Mouse (Mus musculus) frontal cortex, postnatal 10 days (tissue): ENCODE data around the gene Pianp.

ENCODE experiments used
- DNase-seq, 2 experiments: peaks; one replicate each; pipeline ENCODE4 v3.0.0; 2022; ENCODE audit warnings: low spot score in 2 of 2, mixed read lengths in 1 of 2

Pianp gene

DNA sequence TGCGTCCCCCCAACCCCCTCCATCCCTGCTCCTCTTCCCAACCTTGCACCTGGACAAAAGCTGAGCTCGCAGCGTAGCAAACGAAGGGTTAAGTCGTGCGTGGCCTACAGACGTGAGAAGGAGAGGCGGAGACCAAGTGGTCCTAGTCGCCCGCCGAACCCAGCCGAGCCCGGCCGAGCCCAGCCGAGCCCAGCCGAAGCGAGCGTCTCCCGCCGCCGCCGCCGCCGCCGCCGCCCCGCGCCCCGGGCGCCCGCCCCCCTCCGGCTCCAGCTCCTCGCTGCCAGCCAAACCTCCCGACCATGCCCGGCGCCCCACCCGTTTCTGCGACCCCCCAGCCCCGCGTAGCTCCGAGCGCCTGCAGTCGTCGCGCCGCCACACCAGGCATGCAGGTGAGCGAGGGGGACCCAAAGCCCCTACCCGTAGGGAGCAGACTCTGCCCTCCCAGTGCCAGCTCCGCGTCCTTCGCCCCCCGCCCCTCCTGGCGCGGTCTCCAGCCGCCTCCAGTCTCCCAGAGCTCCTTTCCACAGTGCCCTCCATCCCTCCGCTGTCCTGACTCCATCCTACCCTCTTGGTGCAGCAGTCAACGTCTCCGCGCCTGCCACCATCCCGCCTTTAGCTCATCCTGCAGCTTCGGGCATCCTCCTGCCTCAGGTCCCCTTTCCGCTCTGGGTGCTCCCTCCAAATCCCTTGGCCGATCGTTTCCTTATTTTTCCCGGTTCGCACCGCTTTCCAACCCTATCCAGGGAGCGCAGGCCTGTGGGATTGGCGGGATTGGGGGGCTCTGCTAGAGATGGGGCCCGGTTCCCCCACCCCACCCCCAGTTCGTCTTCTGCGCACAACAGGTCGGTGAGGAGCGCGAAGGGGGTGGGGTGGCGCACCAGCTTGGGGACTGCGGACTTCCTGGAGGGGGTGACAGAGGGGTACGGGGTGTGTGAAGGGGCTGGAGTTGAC is at the start of gene Pianp:
Gene Pianp, plus strand, starts transcription at position 144 of the 951 bp plus-strand sequence.
- peak; percentile 66 to 80 for DNase-seq

DNA sequence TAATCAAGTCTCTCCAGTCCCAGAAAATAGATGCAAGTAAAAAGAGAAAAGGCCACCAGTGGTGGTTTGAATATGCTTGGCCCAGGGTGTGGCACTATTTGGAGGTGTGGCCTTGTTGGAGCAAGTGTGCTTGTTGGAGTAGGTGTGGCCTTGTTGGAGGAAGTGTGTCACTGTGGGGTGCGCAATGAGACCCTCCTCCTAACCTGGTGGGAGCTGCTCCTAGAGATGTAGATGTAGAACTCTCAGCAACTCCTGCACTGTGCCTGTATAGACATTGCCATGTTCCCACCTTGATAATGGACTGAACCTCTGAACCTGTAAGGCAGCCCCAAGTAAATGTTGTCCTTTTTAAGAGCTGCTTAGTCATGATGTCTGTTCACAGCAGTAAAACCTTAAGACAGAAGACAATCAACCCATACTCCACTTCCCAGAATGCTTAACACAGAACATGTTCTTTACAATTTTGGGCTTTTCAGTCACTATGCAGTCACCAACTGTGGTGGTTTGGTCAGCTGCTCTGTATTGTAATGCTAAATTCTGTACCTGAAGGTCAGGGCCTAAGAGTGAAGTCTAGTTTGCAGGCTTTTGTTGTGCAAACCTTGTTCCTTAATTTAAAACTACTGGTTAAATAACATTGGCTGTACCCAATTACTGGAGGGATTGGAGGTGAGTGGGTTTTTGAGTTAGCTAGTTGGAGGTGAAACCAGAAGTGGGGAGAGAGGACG is 42.3 kb upstream of the Pianp start:
- DNase-seq = no peak

DNA sequence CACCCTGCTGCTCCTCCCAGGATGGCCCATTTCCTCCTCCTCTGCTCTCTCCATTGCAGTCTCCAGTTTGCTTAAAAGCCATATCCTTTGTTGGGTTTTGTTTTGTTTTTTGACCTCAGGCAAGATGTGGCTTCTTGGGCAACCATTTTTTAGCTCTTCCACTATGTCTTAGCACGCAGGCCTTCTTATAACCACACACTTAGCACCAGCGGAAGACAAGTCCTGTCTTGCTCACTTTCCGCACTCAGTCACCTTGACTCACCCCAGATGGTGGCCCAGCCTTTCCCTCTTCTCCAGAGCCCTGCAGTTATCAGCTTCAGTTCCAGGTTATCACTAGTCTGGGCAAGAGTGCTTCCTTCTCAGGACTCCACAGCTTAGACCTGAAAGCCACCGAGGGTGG is 41.3 kb upstream of the Pianp start:
- DNase-seq = no peak

DNA sequence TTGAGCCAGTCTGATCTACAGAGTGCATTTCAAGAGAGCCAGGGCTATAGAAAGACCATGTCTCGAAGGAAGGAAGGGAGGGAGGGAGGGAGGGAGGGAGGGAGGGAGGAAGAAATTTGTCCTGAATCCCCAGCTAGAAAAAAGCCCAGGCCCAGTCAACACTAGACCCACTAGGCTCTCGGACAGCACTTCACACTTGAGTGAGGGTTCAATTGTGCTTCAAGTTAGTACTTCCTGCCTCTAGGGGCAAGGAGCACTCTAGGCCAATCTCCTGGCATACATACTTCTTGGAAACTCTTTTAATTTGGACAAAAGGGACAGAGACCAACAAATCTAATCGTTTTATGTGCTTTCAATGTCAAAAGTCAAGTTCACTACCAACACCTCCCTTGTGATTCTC is 38.4 kb upstream of the Pianp start:
- no peak for DNase-seq

DNA sequence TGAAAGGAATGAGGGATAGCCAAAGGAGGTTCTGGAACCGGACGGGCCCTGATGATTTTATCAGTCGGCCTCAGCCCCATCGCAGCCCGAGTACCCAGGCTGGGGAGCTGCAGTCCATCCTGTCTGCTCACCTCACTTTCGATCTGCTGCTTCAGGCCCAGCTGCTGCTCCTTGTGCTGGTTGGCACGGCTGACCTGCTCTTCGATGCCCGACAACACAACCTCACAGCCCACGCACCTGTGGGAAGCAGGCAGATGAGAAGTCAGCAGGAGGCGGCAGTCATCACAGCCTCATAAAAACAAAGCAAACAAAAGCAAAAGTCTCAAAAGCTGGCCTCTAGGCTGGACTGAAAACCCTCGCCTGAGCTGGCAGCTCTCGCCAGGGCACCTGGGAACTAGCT is 36.5 kb upstream of the Pianp start:
- DNase-seq = no peak

DNA sequence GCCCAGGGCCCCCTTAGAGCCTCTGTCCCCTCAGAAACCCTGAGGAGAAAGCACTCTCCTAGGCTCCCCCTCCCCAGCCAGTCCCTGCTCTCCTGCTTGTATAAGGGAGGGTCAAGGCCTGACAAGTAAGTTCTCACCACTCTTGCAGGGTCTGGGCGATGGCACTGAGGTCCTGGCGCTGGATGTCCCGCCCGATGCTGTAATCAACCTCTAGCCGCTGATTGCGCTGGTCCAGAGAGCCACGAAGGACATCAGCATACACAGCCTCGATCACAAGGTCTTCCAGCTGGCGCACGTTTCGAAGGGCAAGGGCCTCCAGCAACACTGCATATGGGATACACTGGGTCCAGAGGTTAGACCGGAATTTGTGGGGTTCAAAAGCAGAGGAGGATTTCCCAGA is 35.5 kb upstream of the Pianp start:
- DNase-seq = no peak

DNA sequence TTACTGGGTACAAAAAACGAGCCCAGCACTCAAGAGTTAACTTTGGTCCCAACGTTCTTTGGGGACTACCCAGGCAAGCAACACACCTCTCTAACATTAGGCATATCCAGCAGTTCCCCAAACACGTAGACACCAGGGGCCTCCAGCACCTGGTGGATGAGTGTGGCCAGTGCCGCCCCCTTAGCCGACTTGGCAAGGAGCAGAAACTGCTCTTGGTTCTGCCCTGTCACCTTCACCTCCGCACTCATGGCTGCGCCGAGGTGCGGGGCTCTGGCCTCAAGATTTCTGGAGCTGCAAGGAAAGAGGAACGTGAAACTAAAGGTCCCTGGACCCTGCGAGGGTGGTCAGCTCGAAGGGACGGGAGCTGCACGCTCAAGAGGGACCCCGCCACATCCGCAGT is 31.9 kb upstream of the Pianp start:
- DNase-seq = no peak

DNA sequence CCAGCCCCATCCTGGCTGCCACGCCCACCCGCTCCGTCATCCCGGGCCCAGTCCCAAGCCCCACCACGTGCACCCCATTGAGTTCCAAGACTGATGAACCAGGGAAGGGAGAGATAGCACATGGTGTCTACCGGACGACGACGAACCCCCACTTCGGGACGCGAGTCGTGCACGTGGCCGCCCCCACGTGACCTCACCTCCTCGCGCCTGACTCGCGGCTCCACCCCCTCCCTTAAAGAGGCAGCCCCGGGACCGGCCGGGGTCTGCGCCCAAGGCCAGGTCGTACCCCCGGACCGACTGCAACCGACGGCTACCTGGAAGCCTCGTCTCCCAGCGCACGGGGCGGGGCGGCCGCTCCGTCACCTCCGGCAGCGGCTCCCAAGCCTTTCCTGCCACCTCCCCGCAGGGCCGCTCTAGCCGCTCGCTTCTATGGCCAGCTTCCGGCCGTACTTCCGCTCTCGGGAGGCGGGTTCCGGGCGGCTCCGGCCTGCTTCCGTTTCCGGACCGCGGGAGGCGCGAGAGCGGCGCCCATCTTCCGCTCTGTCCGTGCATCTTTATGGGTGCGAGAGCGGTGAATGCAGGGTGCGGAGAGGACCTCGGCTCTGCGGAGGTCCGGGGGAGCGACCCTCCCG is 31.3 kb upstream of the Pianp start, which contains the start of gene Cops7a:
Gene Cops7a, minus strand, starts transcription at position 451 of the 632 bp plus-strand sequence.
- DNase-seq = peak; percentile 90 to 94

DNA sequence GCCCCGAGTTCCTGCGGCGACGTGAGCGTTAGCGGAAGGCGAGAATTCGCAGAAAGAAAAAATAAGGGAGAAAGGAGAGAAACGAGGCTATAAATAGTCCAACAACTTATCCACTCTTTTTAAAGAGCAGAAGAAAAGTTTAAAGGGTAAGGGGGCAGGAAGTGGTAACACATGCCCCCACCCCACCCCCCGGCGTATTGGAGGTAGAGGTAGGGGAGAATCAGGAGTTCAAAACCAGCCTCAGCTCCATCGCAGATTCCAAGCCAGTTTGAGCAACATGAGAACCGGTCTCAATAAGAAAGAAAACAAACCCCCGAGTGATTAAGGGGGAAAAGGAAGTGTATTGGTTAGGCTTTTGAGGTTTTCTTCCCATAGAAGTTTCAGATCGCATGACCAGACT is 30.7 kb upstream of the Pianp start:
- DNase-seq = no peak

DNA sequence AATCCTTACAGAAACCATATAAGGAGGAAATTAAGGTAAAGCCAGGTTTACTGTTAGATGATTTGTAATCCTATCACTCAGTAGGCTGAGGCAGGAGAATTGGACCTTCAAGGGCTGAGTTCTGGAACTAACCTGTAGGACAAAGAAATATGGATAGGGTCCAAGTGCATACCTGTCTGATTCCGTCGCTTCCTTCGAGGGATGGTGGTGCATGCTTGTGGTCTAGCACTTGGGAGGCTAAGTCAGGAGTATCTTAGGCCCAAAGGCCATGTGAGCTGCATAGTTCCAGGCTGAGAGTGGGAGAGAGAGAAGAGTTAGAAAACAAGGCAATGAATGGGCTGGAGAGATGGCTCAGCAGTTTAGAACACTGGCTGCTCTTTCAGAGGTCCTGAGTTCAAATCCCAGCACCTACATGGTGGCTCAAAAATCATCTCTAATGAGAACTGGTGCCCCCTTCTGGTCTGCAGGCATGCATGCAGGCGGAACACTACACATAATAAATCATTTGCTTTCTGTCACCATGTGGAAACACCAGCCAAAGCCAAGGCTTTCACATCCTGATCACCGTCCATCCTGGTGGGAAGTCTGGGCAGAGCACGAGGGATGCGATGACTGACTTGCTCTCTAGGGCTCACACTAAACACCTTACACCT is 29.9 kb upstream of the Pianp start:
- DNase-seq = no peak

DNA sequence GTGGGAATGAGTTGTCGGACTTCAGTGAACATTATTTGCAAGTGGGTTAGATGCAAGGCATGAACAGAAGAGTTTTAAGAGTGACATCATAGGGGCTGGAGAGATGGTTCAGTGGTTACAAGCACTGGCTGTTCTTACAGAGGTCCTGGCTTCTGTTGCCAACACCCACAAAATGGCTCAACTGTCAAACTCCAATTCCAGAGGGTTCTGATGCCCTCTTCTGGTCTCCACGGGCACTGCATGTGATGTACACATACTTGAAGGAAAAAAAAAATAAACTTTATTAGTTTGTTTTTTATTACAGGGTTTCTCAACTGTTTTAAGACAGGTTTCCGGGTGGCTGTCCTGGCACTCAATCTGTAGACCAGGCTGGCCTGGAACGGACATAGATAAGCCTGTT is 28.7 kb upstream of the Pianp start:
- peak in 1 of 2 experiments; percentile 29 for DNase-seq

DNA sequence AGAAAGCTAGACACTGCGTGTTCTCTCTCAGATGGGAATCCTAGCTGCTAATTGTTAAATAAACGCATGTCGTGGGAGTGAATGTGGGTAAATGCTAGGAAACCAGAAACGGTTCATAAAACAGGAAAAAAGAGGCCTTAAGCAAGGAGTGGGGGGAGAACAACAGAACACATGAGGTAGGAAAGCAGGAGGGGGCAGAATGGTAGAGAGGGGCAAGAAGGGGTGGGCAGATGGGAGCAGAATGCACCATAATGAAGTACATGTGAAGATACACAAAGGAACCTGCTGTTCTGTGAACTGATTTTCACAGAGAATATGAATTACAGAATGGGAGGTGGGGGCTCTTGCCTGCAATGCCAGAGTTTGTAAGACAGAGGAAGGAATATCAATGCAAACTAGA is 4.3 kb upstream of the Pianp start:
- peak in 1 of 2 experiments; percentile 12 for DNase-seq

DNA sequence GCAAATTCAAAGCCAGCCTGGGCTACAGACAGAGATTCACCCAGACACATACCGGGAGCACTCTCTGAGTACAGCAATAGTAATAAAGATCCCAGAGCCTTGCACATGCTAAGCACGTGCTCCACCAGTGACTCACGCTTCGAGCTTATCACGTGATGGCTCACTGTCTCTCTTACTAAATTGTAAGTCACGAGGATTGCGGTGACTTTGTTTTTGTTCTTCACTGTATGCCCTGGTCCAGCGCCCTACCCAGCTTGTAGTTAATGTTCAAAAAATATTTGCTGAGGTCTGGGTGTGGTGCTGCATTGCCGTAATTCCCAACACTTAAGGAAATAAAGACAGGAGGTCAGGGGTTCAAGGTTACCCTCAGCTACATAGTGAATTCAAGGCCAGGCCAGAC is 3.1 kb upstream of the Pianp start:
- peak in 1 of 2 experiments; percentile 19 for DNase-seq

DNA sequence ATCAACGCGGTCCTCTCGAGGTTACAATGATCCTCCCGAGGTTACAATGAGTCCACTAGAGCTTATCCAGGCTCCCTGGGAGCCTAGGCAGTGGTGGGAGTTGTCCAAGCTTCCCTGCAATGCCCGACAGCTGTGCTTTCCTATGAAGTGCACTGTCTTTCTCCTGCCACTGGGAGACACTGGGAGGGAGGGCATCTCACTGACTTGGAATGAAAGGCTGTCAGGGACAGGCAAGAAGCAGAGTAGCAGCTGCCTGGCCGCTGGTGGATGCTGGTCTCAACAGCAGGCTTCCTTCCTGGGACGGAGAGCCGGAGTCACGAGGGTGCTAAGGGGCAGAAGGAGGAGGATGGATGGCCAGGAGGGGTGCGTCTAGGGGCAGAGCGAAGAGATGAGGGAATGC is 2.6 kb upstream of the Pianp start:
- peak in 1 of 2 experiments; percentile 33 for DNase-seq

DNA sequence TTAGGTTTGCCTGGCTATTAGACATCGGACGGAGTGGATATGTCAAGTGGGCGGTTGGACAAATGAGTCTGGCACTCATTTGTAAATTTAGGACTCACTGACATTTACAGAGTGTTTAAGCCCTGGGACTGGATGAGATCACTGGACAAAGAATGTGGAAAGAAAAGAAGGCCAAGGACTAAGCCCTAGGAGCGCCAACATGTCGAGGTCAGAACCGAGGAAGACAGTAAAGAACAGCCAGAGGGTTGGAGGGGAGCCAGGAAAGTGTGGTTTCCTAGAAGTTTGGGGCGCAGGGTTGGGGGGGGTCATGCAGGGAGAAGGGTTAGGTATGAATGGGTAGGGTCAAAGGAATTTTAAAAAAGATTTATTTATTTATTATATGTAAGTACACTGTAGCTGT is 1.2 kb upstream of the Pianp start:
- peak in 1 of 2 experiments; percentile 17 for DNase-seq

DNA sequence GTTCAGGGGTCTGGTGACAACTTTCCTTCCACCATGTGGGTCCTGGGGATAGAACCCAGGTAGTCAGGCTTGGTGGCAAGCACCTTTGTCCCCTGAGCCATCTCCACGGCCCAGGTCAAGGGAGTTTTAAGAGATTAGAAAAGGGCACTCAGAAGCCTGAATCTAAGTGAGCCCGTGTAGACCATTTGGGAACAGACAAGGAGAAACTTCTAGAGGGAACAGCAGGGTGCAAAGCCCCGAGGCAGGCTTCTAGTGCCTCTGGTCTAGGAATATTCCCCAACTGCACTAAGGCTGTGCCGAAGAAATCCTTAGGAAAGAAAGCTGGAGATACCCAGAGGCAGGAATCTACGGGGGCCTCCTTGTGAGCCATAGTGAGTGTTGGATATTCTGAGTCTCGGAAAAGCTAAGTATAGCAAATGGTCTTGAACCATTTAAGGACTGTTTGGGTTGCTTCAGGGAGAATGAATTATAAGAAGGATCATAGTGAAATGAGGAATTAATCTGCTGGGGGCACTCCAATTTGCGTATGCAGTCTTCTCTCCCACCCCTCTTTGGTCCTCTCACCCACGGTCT is 577 bp upstream of the Pianp start:
- DNase-seq = no peak

DNA sequence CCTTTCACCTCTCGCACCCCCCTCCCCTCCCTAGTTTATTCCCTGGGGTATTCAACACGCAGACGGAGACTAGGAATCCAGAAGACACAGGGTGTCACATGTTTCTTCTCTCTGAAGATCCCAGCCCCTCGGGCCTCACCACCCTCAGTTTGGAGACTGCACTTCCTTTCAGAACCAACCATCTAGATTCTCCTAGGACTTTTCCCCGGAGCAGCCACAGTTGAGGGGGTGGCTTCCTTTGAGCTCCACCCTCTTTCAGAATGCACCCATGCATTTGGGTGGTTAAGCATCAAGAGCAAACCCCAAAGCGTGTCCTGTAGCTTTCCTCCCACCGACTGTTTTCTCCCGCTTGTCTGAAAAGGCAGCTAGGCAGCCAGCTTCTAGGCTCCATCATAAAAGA is 1.6 kb downstream of the Pianp start:
- peak in 1 of 2 experiments; percentile 65 for DNase-seq

DNA sequence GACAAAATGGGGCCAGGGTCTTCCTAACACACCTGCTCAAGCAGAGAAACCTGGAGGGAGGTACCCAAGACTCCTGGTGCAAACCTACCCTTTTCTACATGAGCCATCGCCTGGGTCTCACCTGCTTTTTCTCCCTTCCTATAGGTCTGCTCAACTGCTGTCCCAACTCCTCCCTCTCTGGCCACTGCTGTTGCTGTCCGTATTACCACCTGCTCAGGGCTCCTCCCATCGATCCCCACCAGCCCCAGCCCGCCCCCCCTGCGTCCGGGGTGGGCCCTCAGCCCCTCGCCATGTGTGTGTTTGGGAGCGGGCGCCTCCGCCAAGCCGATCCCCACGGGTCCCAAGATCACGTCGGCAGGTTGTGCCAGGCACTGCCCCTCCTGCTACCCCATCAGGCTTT is 2.6 kb downstream of the Pianp start:
- DNase-seq = no peak

DNA sequence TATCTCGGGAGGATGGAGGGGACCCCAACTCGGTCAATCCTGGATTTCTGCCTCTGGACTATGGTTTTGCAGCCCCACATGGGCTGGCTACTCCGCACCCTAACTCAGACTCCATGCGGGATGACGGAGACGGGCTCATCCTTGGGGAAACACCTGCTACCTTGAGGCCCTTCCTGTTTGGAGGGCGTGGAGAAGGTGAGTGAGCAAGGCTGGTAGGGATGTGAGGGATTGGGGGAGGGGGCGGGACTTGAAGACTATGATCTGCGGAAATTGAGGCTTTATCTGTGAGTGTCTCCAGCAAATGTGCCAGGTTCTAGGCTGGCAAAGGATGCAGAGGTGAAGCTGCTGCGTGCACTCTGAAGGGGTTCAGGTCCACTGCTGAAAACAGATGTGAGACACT is 3.1 kb downstream of the Pianp start:
- peak in 1 of 2 experiments; percentile 16 for DNase-seq

DNA sequence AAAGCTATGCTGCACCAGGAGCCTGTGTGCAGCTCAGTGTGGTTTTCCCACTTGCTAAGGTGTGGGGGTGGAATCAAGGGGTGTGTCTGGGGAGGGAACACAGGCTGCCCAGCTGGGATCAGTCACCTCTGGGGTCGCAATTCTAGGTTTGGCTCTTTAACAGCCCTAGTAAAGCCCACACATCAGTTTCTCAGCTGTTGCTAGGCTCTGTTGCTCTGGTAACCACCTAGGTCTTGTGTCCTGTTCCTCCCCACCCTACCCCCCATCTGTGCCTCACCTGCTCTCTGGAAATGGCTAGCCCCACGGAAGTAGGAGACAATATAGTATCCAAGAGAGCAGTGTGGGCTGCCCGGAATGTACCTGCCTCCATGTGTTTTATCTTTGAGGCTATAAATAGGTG is 7.2 kb downstream of the Pianp start:
- no peak for DNase-seq

DNA sequence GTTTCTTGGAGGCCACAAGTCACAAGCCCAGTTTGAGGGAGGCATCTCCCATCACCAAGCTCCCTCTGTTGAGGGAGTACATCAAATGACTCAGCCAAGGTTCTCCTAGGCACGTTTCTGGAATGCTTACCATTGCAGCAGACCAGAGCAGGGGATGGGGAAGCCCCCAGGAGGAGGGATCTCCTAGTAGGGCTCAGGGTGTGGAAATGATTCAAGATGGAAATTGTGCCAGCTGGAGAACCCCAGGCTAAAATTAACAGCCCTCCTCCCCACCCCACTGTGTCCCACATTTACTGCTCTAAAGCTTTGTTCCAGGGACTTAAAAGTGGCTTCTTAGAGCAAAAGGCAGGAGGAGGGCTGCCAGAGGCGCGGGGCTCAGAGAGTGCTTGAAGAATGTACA is 8.6 kb downstream of the Pianp start:
- no peak for DNase-seq
